Mouse (Mus musculus) midbrain, embryonic 12.5 days (tissue): ENCODE data around the gene Ssh1. TPM values are rescaled to one million over a fixed set of nuclear protein-coding genes. Genes with fewer than 3 reads are reported as not detected.

Source experiments
- ATAC-seq: fragments of 200-750 bp; cut with Nextera tagmentation; 2 replicates; pipeline ENCODE4 v1.8.0; 2017; ENCODE audit warnings: low read depth, moderate TSS enrichment, moderate library complexity; ENCODE audit not compliant: low FRiP score
- H3K27ac ChIP-seq: fragments of 300-500 bp; sonication (generic); replicated peaks from 2 replicates; pipeline ENCODE4 v1.5.1; 2016; ENCODE audit warnings: mild to moderate bottlenecking
- H3K27me3 ChIP-seq: fragments of 300-500 bp; sonication (generic); 2 replicates; pipeline ENCODE4 v1.6.1; 2016; ENCODE audit warnings: mild to moderate bottlenecking
- H3K36me3 ChIP-seq: fragments of 300-500 bp; sonication (generic); 2 replicates; pipeline ENCODE4 v1.6.1; 2016
- H3K4me1 ChIP-seq: fragments of 300-500 bp; sonication (generic); 2 replicates; pipeline ENCODE4 v1.6.1; 2016
- H3K4me2 ChIP-seq: fragments of 300-500 bp; sonication (generic); replicated peaks from 2 replicates; pipeline ENCODE4 v1.6.1; 2016; ENCODE audit warnings: mild to moderate bottlenecking, moderate library complexity
- H3K4me3 ChIP-seq: fragments of 300-500 bp; sonication (generic); 2 replicates; pipeline ENCODE4 v1.5.1; 2016; ENCODE audit warnings: mild to moderate bottlenecking
- H3K9ac ChIP-seq: fragments of 300-500 bp; sonication (generic); replicated peaks from 2 replicates; pipeline ENCODE4 v1.6.1; 2016; ENCODE audit warnings: mild to moderate bottlenecking, moderate library complexity
- H3K9me3 ChIP-seq: fragments of 300-500 bp; sonication (generic); 2 replicates; pipeline ENCODE4 v1.6.1; 2016; ENCODE audit warnings: mild to moderate bottlenecking
- WGBS: fragments of 180-500 bp; shearing (Covaris S2); methylation state at CpG from one replicate; pipeline ENCODE4 v1.1.7; 2016; 5-methylcytosine and 5-hydroxymethylcytosine counted together
- polyA plus RNA-seq: library from polyadenylated mRNA; unstranded; fragments of >200 nt; fragmentation: Nextera tagmentation; extraction: Ambion mirVana; gene quantifications from 2 replicates; pipeline ENCODE4 v1.2.1, GENCODE M21; 2016

Gene Ssh1
- 16.0 and 18.5 TPM in 2 replicates for polyA plus RNA-seq

- peak within 1 kb of the TSS; percentile 88 for H3K9ac ChIP-seq
- H3K9me3 ChIP-seq: no peaks in the 10 kb centered on the region
- peak within 1 kb of the TSS; percentile 89 for H3K27ac ChIP-seq
- peaks cover 28% of the 10 kb centered on the region for H3K4me1 ChIP-seq
- H3K4me2 ChIP-seq: peak within 1 kb of the TSS; percentile 88
- H3K36me3 ChIP-seq: peaks cover 8% of the 10 kb centered on the region
- peak; percentile 86 for ATAC-seq
- 1% methylated on average over 59 of the region's 83 CpGs for WGBS
- no peaks in the 10 kb centered on the region for H3K27me3 ChIP-seq
- peak within 1 kb of the TSS; percentile 77 for H3K4me3 ChIP-seq
Measured at GRCm38 (mm10) chr5:113993487-113994465, at the start of gene Ssh1. Ssh1 (minus strand) TSS chr5:113993894.

- H3K4me2 ChIP-seq: no peak overlapping the region
- WGBS: 26% methylated on average over 15 of the region's 15 CpGs
- H3K4me1 ChIP-seq: peaks cover 10% of the 10 kb centered on the region
- H3K27me3 ChIP-seq: peaks cover 5% of the 10 kb centered on the region; the same call in 1 of the 2 replicates
- no peak overlapping the region for H3K27ac ChIP-seq
- no peaks in the 10 kb centered on the region for H3K9me3 ChIP-seq
- peaks cover 15% of the 10 kb centered on the region for H3K36me3 ChIP-seq
- no peak for ATAC-seq
- H3K4me3 ChIP-seq: no peak overlapping the region
- H3K9ac ChIP-seq: 0 out of 2 replicates have a peak overlapping the region, but pooled peaks have one; percentile 28
Measured at GRCm38 (mm10) chr5:114041327-114041930, 47.7 kb upstream of the Ssh1 start.

GRCm38 (mm10) chr5:114040911-114041310 is 47.2 kb upstream of the Ssh1 start:
- no peak overlapping the region for H3K27ac ChIP-seq
- 81% methylated on average over 1 of the region's 1 CpGs for WGBS

GRCm38 (mm10) chr5:114040508-114040907 is 46.8 kb upstream of the Ssh1 start:
- no peak overlapping the region for H3K4me3 ChIP-seq
- 22% methylated on average over 7 of the region's 8 CpGs for WGBS
- no peaks in the 10 kb centered on the region for H3K9me3 ChIP-seq
- peaks cover 12% of the 10 kb centered on the region for H3K4me1 ChIP-seq
- peaks cover 15% of the 10 kb centered on the region for H3K36me3 ChIP-seq
- H3K27ac ChIP-seq: no peak overlapping the region
- H3K9ac ChIP-seq: no peak overlapping the region
- H3K27me3 ChIP-seq: peaks cover 5% of the 10 kb centered on the region; the same call in 1 of the 2 replicates
- ATAC-seq: no peak
- no peak overlapping the region for H3K4me2 ChIP-seq

More at GRCm38 (mm10) chr5:114040911-114041310, 47.2 kb upstream of the Ssh1 start:
- no peak for ATAC-seq
- Histone ChIP-seq H3K27me3 (peaks cover 5% of the 10 kb centered on the region; the same call in 1 of the 2 replicates), H3K4me2 (no peak overlapping the region), H3K9ac (no peak overlapping the region), H3K36me3 (peaks cover 15% of the 10 kb centered on the region), H3K4me1 (peaks cover 12% of the 10 kb centered on the region), H3K4me3 (no peak overlapping the region), H3K9me3 (no peaks in the 10 kb centered on the region)

DNA sequence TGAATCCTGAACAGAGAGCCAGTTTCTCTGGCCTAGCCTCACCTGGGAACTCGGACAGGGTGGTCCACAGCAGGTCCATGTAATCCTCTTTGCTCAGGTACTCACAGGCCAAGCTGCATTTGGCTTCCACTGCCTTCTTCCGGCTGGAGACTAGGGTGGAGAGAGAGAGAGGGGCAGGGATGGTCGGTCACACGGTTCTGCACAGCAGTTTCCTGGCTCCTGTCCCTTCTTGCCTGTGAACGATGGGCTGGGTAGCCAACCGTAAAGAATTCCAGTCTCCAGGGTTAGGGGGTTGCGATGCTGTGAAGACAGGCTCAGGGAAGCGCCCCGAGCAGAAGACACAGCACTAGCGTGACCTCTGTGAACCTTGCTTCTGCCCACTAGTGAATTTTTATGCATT is 41.4 kb upstream of the Ssh1 start:
- Histone ChIP-seq H3K9ac (no peak overlapping the region), H3K27me3 (no peaks in the 10 kb centered on the region), H3K4me2 (no peak overlapping the region), H3K9me3 (no peaks in the 10 kb centered on the region), H3K27ac (no peak overlapping the region), H3K36me3 (peaks cover 20% of the 10 kb centered on the region; the same call in 1 of the 2 replicates), H3K4me3 (no peak overlapping the region), H3K4me1 (peaks cover 4% of the 10 kb centered on the region; the same call in 1 of the 2 replicates)
- 38% methylated on average over 10 of the region's 10 CpGs for WGBS
- ATAC-seq: no peak

- Histone ChIP-seq H3K4me3 (no peak overlapping the region), H3K27me3 (no peaks in the 10 kb centered on the region), H3K9ac (no peak overlapping the region), H3K4me2 (no peak overlapping the region), H3K36me3 (peaks cover 20% of the 10 kb centered on the region; the same call in 1 of the 2 replicates), H3K9me3 (no peaks in the 10 kb centered on the region), H3K27ac (no peak overlapping the region), H3K4me1 (peaks cover 10% of the 10 kb centered on the region; the same call in 1 of the 2 replicates)
- WGBS: 84% methylated on average over 7 of the region's 7 CpGs
- ATAC-seq: no peak
Measured at GRCm38 (mm10) chr5:114034393-114034792, 40.7 kb upstream of the Ssh1 start.

DNA sequence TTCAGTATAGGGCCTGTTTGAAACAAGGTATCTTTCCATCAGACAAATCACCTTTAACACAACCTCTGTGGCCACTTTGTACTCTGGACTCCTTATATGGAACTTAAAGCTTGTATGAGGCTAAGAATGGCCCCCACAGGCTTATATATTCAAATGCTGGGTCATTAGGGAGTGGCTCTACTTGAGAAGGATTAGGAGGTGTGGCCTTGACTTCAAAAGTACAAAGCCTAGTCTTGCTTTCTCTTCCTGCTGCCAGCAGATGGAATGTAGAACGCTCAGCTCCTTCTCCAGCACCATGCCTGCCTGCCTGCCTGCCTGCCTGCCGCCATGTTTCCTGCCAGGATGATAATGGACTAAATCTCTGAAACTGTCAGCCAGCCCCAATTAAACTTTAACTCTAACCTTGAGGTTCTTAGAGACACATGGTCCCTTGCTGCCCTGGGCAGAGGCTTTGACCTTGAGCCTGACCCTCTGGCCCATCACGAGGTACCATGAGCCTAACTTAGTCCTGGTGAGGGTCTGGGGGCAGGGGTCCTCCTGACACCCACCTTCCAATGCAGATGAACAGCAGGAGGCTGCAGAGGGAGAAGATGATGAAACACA is 38.6 kb upstream of the Ssh1 start:
- 81% methylated on average over 3 of the region's 3 CpGs for WGBS
- Histone ChIP-seq H3K4me2 (no peak overlapping the region), H3K9ac (no peak overlapping the region), H3K27ac (no peak overlapping the region), H3K27me3 (no peaks in the 10 kb centered on the region; the same call in 1 of the 2 replicates), H3K4me3 (no peak overlapping the region), H3K36me3 (peaks cover 13% of the 10 kb centered on the region; the same call in 1 of the 2 replicates), H3K9me3 (no peaks in the 10 kb centered on the region), H3K4me1 (peaks cover 10% of the 10 kb centered on the region; the same call in 1 of the 2 replicates)
- ATAC-seq: no peak

DNA sequence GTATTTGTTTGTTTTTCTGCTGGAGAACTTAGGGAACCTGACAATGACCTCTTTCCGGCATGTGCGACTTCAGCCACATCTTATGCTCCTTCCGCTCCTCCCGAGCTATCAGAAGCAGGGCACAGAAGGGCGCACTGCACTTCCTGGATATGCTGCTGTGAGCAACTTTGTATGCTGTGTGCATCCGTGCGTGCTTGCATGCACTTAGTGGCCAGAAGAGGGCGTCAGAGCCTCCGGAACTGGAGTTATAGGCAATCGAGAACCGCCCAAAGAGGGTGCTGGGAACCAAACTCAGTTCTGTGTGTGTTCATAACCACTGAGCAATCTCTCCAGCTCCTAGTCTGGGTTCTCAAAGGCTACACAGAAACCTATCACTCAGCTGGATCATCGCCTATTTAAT is 37.0 kb upstream of the Ssh1 start:
- no peak overlapping the region for H3K4me3 ChIP-seq
- H3K9me3 ChIP-seq: no peaks in the 10 kb centered on the region
- no peak overlapping the region for H3K4me2 ChIP-seq
- no peaks in the 10 kb centered on the region; the same call in 1 of the 2 replicates for H3K27me3 ChIP-seq
- H3K9ac ChIP-seq: no peak overlapping the region
- no peak overlapping the region for H3K27ac ChIP-seq
- WGBS: 88% methylated on average over 12 of the region's 12 CpGs
- ATAC-seq: no peak
- H3K4me1 ChIP-seq: peaks cover 8% of the 10 kb centered on the region; the same call in 1 of the 2 replicates
- H3K36me3 ChIP-seq: peaks cover 13% of the 10 kb centered on the region; the same call in 1 of the 2 replicates

GRCm38 (mm10) chr5:114028111-114028510 is 34.4 kb upstream of the Ssh1 start:
- WGBS: 88% methylated on average over 12 of the region's 12 CpGs
- Histone ChIP-seq H3K9ac (no peak overlapping the region), H3K36me3 (peaks cover 10% of the 10 kb centered on the region; the same call in 1 of the 2 replicates), H3K4me2 (no peak overlapping the region), H3K27ac (no peak overlapping the region), H3K9me3 (no peaks in the 10 kb centered on the region), H3K27me3 (no peaks in the 10 kb centered on the region; the same call in 1 of the 2 replicates), H3K4me3 (no peak overlapping the region), H3K4me1 (peaks cover 14% of the 10 kb centered on the region)
- ATAC-seq: no peak

DNA sequence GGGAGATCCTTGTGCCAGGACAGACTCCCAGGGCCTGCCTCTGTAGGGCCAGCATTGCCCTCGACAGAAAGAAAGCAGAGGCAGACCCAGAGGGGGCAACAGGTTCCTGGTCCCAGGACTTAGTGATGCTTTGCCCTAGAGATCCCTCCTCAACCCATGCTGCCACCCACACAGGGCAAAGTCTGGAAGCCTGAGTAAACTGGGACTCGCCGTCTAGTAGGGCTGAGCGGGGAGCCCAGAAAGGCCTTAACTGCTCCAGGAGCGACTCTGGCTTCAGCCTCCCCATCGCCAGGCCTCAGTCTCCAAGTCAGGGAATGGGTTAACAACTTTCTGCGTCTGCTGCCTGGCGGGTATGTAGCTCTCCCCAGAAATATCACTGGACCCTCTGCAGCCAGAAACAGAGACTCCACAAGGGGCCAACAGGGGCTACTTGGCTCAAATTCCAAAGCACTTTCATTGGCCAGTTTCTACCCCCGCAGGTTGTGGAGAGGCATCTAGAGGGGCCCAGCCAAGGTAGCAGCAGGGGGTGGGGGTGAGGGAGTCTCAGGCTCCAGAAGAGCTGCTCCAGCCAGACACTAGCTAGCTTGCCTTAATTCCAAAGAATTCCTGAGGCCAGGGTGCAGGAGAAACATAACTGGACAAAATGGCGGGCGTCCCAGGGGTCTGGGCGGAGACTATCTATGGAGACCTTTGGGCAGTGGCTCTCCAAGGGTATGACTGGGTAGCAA is 33.7 kb upstream of the Ssh1 start:
- Histone ChIP-seq H3K27ac (no peak overlapping the region), H3K9me3 (no peaks in the 10 kb centered on the region), H3K27me3 (no peaks in the 10 kb centered on the region; the same call in 1 of the 2 replicates), H3K9ac (no peak overlapping the region), H3K4me2 (no peak overlapping the region), H3K36me3 (peaks cover 3% of the 10 kb centered on the region; the same call in 1 of the 2 replicates), H3K4me1 (peaks cover 14% of the 10 kb centered on the region), H3K4me3 (no peak overlapping the region)
- WGBS: 86% methylated on average over 12 of the region's 12 CpGs
- no peak for ATAC-seq

- no peaks in the 10 kb centered on the region for H3K9me3 ChIP-seq
- H3K27me3 ChIP-seq: no peaks in the 10 kb centered on the region; the same call in 1 of the 2 replicates
- H3K9ac ChIP-seq: no peak overlapping the region
- H3K4me3 ChIP-seq: no peak overlapping the region
- ATAC-seq: no peak
- no peak overlapping the region for H3K4me2 ChIP-seq
- H3K27ac ChIP-seq: no peak overlapping the region
- WGBS: 11% methylated on average over 10 of the region's 10 CpGs
- no peaks in the 10 kb centered on the region for H3K36me3 ChIP-seq
- H3K4me1 ChIP-seq: peaks cover 10% of the 10 kb centered on the region
Measured at GRCm38 (mm10) chr5:114024885-114025284, 31.2 kb upstream of the Ssh1 start.
